Mouse (Mus musculus) thymus, adult 2 months (tissue): Measurements from ENCODE around the gene Mpdz.

Source experiments
- CTCF ChIP-seq: fragments of 200-500 bp; IDR thresholded peaks from 2 replicates; pipeline ENCODE4 v1.5.1; 2012; ENCODE audit warnings: mild to moderate bottlenecking, control low read depth, low read length, moderate library complexity, borderline replicate concordance; ENCODE audit not compliant: control insufficient read depth, poor library complexity, insufficient read depth; ENCODE audit errors: extremely low read depth
- POLR2A ChIP-seq: fragments of 200-500 bp; IDR thresholded peaks from 2 replicates; pipeline ENCODE4 v1.6.1; 2012; ENCODE audit warnings: mild to moderate bottlenecking, low read length, control low read depth, moderate library complexity; ENCODE audit not compliant: control insufficient read depth, poor library complexity, insufficient read depth; ENCODE audit errors: extremely low read depth

- TF ChIP-seq POLR2A (no peak), CTCF (no peak)
Measured at GRCm38 (mm10) chr4:81458921-81459320, 16.3 kb upstream of the Mpdz start.
